Mouse (Mus musculus) cerebellum, postnatal 4 days (tissue): ENCODE measurements at regions not wholly inside any gene's neighbourhood (a gene's known extent, or its start where the extent isn't known, plus 50 kb on each side); places are given as distances from the start of the nearest gene placed in this dataset.

Source experiments
- DNase-seq, 2 experiments: peaks; one replicate each; pipeline ENCODE4 v3.0.0; 2022; ENCODE audit warnings: low spot score in 2 of 2, mixed read lengths in 1 of 2

DNA sequence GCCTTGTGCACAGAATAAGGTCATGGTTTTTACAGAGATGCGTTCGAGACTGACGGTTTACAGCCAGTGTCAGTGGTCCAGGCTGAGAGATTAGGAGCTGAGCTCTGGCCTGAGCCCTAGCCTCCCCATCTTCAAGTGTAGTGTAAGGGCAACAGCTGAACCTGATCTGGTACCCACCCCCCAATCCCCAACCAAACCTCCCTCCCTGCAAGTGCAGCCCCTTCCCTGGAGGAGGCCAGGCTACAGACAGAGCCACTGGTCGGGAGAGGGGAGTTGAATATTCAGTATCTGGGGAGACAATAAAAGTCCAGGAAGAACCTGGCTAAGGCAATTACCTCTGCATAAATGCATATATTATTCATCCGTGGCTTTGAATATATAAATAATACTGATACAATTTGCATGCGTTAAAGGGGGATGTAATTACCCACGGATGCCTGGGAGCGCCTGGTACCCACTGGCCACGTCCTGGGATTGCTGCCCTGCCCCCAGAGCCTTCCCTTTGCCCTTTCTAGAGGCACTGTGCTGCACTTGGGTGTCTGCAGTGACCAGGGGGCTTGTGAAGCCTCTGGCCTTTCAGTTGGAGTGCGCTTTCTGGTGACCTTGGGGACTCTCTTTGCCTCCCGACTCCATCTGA lies 95.5 kb upstream of the Mvb12b start:
- DNase-seq: no peak

DNA sequence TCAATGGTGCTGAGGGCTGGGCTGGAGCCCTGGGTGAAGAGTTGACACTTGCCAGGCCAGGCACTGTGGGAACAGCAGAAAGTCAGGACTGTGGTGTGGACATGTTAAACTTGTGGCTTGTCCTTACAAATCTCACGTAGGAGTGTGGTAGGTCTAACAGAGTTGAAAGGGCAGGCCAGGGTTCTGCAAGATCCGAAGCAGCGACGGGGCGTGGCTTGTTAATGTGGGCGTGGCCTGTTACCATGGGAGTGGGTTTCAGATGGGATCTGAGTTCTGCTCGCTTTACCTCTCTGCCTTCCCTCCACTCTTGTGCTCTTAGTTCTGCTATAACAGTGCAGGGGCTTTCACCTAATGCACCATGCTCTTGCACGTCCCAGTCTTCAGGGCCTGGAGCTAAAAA lies 94.2 kb upstream of the Mvb12b start:
- DNase-seq: no peak

DNA sequence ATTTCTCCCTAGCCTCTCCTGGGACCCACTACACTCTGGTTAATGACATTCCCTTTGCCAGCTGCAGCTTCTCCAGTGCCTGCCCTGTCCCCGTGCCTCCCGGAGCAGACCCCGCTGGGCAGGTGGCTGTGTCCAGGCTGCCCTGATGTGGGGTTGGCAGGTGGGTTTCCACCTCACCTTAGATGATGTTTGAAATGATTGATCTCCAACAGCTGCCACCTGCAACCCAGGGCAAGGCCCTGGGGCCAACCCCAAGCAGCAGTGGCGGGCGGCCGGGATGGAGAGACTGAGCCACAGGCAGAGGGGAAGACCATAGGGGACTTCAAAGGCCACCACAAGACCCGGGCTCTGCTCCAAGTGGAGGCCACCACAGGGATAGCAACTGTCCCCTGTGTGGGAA lies 93.6 kb upstream of the Mvb12b start:
- no peak for DNase-seq

GRCm38 (mm10) chr2:33980884-33981283 lies 93.1 kb upstream of the Mvb12b start:
- no peak for DNase-seq

- no peak for DNase-seq
Observed at GRCm38 (mm10) chr2:33979276-33979675, 91.5 kb upstream of the Mvb12b start.

GRCm38 (mm10) chr2:33978550-33978949 lies 90.8 kb upstream of the Mvb12b start:
- DNase-seq: no peak

DNA sequence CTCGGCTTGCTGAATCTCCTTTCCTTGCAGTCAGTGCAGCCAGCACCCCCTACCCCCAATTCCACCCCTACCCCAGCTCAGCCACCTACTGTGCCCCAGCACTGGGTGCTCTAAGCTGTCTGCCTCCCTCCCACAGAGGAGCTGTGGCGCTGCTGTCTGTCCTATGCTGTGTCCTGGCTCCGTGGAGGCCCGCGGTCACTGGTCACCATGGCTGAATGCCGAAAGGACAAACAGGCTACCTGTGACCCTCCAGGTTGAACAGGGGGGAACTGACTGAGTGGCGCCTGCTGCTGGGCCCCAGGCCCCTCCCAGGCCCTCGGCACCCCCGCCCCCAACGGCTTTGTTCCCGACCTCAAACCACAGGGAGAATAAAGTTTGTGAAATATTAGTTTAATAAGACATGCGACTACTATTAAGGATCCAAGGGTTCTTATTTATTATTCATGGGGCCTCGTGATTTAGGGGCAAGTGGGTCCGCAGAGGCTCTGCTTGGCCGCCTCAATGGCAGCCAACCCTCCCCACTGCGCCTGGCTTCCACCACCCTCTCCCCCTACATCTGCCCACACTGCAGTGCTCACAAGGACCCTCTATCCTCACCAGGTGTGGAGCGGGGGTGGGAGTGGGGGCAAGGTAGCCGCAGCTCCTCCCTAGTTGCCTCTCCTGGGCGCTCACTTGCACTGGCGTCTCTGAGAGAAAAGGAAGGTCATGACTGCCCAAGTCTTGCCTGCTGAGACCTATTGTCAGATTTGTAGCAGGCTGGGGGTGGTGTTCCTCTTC lies 90.0 kb upstream of the Mvb12b start:
- no peak for DNase-seq

DNA sequence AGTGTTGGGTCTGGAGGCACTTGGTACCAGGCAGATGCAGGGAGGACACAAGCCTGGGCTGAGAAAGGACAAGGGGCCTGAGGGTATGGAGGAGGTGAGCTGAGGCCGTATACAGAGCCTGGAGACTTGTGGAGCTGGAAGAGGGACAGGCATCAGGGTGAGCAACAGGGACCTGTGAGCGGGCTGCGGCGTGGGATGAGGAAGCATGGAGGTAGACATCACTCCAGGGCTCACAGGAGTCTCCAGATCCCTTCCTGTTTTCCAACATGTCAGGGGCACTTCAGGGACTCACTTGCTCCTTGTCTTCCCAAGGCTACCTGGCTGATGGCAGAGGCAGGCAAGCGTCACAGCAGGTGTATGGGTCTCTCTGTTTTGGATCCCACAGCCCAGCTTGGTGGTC lies 89.4 kb upstream of the Mvb12b start:
- no peak for DNase-seq

- no peak for DNase-seq
Observed at GRCm38 (mm10) chr2:33976183-33976582, 88.4 kb upstream of the Mvb12b start.

- DNase-seq: peak in 1 of 2 experiments; percentile 68
Observed at GRCm38 (mm10) chr2:33975423-33976127, 87.8 kb upstream of the Mvb12b start.

DNA sequence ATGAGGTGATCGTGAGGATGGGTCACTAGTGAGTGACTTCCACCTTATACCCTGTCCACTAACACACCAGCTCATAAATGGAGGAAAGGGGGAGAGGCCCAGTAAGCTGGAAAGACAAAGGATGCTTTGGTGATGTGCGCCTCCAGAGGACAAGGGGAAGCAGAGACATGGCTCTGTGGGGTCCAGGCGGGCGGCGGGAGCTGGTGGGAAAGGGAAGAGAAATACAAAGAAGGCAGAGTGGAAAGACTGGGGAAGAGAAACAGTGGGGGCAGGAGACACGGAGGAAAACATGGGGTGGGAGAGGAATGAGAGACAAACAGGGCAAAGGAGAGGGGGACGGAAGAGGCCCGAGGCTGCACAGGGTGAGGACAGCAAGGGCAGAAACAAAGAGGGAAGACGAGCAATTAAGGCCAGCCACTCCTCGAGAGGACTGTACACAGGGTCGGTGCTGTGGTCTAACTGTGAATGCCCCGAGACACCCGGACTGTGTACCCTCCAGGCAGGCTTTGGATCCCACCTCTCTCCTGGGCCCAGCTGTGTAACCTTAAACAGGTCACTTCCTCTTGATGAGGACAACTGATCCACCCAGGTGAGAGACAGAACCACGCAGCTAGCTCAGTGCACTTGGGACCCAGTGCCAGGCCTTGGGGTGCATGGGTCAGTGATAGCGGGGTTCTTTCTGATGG lies 87.1 kb upstream of the Mvb12b start:
- no peak for DNase-seq

GRCm38 (mm10) chr2:33974031-33974430 lies 86.3 kb upstream of the Mvb12b start:
- no peak for DNase-seq

- DNase-seq: peak; percentile 80 to 87
Observed at GRCm38 (mm10) chr2:33973213-33973834, 85.6 kb upstream of the Mvb12b start.

DNA sequence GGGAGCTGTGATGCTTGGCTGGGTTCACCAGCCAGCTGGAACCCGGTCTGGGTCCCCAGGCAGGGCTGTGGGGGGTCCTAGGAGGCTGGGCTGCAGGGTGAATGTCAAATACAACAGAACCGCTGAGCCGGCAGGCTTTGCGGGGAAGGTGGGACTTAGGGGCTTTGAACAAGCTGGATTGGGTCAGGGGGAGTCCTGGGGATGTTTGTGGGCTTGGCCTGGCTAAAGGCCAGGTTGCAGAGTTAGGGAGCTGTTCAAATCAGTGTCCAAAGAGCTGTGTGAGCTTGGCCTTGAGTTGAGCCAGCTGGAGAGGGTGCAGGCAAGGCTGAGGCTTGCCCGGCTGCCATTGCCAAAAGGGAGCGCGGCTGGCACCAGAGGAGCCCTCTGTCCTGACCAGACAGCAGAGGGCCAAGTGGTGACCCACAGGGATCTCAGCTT lies 79.3 kb upstream of the Mvb12b start:
- peak in 1 of 2 experiments; percentile 83 for DNase-seq

GRCm38 (mm10) chr2:33966389-33966983 lies 78.7 kb upstream of the Mvb12b start:
- DNase-seq: peak in 1 of 2 experiments; percentile 52

- no peak for DNase-seq
Observed at GRCm38 (mm10) chr2:33964096-33964495, 76.3 kb upstream of the Mvb12b start.

DNA sequence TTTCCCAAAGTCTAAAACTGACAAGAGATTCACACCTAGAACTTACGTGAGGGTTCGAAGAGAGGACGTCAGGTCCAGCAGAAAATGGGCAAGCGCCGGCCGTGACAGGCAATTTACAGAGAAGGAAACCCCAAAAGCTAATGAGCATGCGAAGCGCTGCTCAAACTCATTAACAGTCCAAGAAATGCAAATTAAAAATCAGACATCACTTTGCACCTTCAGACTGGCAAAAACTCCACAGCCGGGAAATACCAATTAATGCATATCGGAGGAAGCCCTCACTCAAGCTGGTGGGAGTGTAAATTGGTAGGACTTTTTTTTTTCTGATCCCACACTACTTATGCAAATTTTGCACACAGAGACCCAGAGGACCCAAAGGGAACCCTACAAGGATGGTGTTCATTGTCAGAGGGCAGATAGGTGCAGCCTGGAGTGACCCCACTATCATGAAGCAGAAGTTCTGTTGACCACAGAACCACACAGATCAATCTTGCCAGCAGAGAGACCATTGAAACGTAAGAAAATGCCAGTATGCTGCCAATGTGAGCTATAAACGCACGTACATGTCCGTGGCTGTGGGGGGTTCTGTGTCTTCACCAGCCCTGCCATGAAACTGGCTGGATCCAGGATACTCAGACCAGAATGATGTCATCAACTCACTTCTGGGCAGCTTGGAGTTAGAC lies 74.8 kb upstream of the Mvb12b start:
- DNase-seq: no peak

DNA sequence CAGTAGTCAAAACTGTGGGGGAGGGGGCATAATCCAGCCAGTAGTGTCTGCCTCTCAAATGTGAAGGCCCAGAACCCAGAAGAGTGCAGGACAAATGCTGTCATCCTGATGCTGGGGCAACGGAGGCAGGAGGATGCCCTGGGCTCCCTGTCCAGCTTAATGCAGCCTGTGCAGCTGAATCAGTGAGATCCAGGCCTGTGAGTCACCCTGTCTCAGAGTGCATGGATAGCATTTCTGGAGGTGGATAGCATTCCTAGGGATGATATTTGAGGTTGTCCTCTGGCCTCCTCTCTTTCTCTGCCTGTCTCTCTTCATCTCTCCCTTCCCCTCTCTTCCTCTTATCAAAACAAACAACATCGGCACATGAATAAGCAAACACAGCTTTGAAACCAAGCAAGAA lies 73.8 kb upstream of the Mvb12b start:
- DNase-seq: no peak

DNA sequence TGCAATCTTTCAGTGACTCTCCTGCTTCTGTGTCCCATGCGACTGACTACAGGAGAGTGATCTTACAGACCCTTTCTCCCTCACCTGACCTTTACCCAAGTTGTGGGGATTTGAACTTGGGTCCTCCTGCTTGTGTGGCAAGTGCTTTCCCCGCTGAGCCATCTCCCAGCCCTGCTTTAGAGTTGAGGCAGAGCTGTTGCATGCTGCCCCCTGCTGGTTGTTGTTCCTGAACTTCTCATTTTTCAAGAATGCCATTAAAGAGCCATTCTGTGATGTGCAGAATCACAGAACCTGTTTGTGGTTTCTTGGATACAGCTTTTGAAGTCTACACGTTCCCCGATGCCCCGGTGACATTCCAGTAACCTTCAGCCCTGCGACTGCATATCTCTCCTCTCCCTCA lies 70.0 kb upstream of the Mvb12b start:
- DNase-seq: no peak

GRCm38 (mm10) chr2:33944301-33944700 lies 56.6 kb upstream of the Mvb12b start:
- DNase-seq: no peak

DNA sequence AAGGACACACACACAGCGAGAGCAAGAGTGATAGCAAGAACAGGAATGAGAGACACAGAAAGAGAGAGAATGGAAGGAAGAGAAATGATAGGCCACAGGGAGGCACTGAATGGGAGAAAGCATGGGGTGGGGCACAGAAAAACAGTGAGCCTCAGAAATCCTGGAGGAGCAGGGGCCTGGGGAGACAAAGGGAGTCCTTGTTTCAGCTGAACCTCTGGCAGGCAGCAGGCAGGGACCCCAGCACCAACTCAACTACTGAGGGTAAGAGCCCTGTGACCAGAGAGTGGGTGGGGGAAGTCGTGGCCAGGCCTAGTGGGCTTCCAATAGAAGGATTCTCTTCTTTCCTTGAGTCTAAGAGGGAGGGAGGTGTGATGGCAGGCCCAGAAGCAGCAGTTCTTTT lies 54.3 kb upstream of the Mvb12b start:
- DNase-seq: no peak
